ENCODE assay signal across 8 mouse cellular contexts in the genomic region with DNA sequence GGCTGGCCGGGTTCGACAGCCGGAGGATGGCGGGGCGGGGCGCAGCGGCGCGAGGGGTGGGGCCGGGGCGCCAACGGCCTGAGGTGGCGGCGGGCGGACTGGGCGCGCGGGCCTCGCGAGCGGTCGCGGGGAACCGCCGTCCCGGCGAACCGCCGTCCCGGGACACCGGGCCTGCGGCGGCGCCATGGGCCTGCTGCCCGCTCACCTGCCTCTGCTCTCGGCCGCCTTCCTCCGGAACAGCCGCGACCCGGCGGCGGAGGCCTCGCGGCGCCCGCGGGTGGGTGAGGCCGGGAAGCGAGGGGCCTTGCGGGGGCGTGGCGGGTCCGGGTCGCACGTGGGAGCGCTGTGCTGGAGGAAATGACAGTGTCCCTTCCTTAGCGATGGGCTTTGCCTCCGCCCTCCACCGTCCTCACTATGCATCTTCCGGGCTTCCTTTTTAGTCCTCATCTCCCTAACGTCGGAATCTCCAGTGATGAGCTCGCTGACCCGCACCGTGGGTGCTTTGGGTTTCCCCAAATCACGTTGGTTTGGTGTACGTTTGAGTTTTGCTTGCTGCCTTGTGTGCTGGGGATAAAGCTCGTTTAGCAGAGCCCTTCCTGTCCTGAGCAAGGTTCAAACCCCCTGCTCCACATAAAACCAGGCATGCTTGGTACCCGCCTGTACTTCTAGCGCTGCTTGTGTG. TPM values are rescaled to one million over a fixed set of nuclear protein-coding genes. Genes with fewer than 3 reads are reported as not detected.
DNase-seq lines count a peak whose midpoint lies in the region.

No protein-coding gene starts in this region.

- peaks cover 15% of the 10 kb centered on the region for H3K4me1 ChIP-seq in heart, embryonic 10.5 days

- H3K4me3 ChIP-seq in heart, embryonic 10.5 days: peak overlapping the region; percentile 100

- under 1% methylated on average over 56 of the region's 71 CpGs for WGBS in heart, embryonic 10.5 days

- H3K36me3 ChIP-seq in heart, embryonic 10.5 days: peaks cover 4% of the 10 kb centered on the region; the same call in 1 of the 2 replicates

- peak overlapping the region; percentile 94 for H3K27ac ChIP-seq in heart, embryonic 10.5 days

- no peaks in the 10 kb centered on the region for H3K9me3 ChIP-seq in heart, embryonic 10.5 days

- no peaks in the 10 kb centered on the region for H3K27me3 ChIP-seq in heart, embryonic 10.5 days (ENCODE audit: insufficient read depth, poor library complexity, severe bottlenecking)

- peak; percentile 12 for DNase-seq in ovary, adult 18-20 months (ENCODE audit: low spot score)
- no peak for DNase-seq in ovary, postnatal 10 days (ENCODE audit: low spot score)
- peak; percentile 36 for DNase-seq in embryo, embryonic 11 days
- DNase-seq in heart, embryonic 10.5 days (ENCODE audit: low spot score): peak; percentile 78
- DNase-seq in kidney, postnatal 14 days: peak; percentile 65
- DNase-seq in lung, postnatal 14 days: peak; percentile 53
- DNase-seq in retina, postnatal 1 day: peak; percentile 34
- DNase-seq in layer of hippocampus, postnatal 25 days (ENCODE audit: extremely low spot score in 1 of 2, low spot score in 1 of 2): no peak

RNA-seq across cellular contexts. Expression of gene Wdr48, which starts 0.5 kb away (rescaled TPM):
- polyA plus RNA-seq in heart, embryonic 10.5 days (2016; fragmentation: Nextera tagmentation; extraction: Ambion mirVana): 49.8 and 53.2 TPM in 2 replicates
- 10 to 100 TPM; 64.3 to 70.5 TPM for total RNA-seq in layer of hippocampus, postnatal 25 days (2021)

RNA-seq across cellular contexts. Expression of gene Gorasp1, which starts 42.2 kb away (rescaled TPM):
- polyA plus RNA-seq in heart, embryonic 10.5 days (2016; fragmentation: Nextera tagmentation; extraction: Ambion mirVana): 26.5 and 26.8 TPM in 2 replicates
- total RNA-seq in layer of hippocampus, postnatal 25 days (2021): 10 to 100 TPM; 35.4 to 37.9 TPM

RNA-seq across cellular contexts. Expression of gene Ttc21a, which starts 42.2 kb away (rescaled TPM):
- polyA plus RNA-seq in heart, embryonic 10.5 days (2016; fragmentation: Nextera tagmentation; extraction: Ambion mirVana): 0.28 and 0.48 TPM in 2 replicates
- 1 to 10 TPM in 1 of 2 experiments, under 1 TPM in 1; 0.71 to 1.3 TPM for total RNA-seq in layer of hippocampus, postnatal 25 days (2021)

Comparison
In these comparisons a context has a peak if more than half of its experiments do, and no peak if none do; other contexts are left out.
1. DNase-seq: peak in ovary, adult 18-20 months (single experiment), embryo, embryonic 11 days (single experiment), heart, embryonic 10.5 days (single experiment), kidney, postnatal 14 days (single experiment), lung, postnatal 14 days (single experiment) and retina, postnatal 1 day (single experiment); none in ovary, postnatal 10 days (single experiment) and layer of hippocampus, postnatal 25 days (0 of 2).